Mouse (Mus musculus) forebrain, postnatal 0 days (tissue): Measurements from ENCODE around the gene Nptx1. TPM values are rescaled to one million over a fixed set of nuclear protein-coding genes. Genes with fewer than 3 reads are reported as not detected.
A peak's percentile ranks its signal among the peaks of the same experiment; 100 is the strongest.

Experiments
- ATAC-seq: fragments of 200-750 bp; cut with Nextera tagmentation; 2 replicates; pipeline ENCODE4 v1.8.0; 2017; ENCODE audit warnings: mild to moderate bottlenecking, moderate library complexity
- DNase-seq: peaks from one replicate; pipeline ENCODE4 v3.0.0-alpha.2; 2015
- H3K27ac ChIP-seq: fragments of 300-500 bp; sonication (generic); 2 replicates; pipeline ENCODE4 v1.5.1; 2014; ENCODE audit warnings: low read depth, mild to moderate bottlenecking, antibody characterized with exemption, low read length, moderate library complexity, mixed read lengths
- H3K27me3 ChIP-seq: fragments of 300-500 bp; sonication (generic); 2 replicates; pipeline ENCODE4 v1.6.1; 2014; ENCODE audit warnings: mild to moderate bottlenecking, low read length, mixed read lengths; ENCODE audit not compliant: insufficient read depth
- H3K36me3 ChIP-seq: fragments of 300-500 bp; sonication (generic); 2 replicates; pipeline ENCODE4 v1.6.1; 2014; ENCODE audit warnings: mild to moderate bottlenecking, moderate library complexity; ENCODE audit not compliant: insufficient read depth
- H3K4me1 ChIP-seq: fragments of 300-500 bp; sonication (generic); 2 replicates; pipeline ENCODE4 v1.6.1; 2014; ENCODE audit warnings: antibody characterized with exemption; ENCODE audit not compliant: insufficient read depth
- H3K4me2 ChIP-seq: fragments of 300-500 bp; sonication (generic); 2 replicates; pipeline ENCODE4 v1.6.1; 2014; ENCODE audit warnings: low read depth, mild to moderate bottlenecking, moderate library complexity
- H3K4me3 ChIP-seq: fragments of 300-500 bp; sonication (generic); 2 replicates; pipeline ENCODE4 v1.5.1; 2014; ENCODE audit warnings: low read depth, low read length, mixed read lengths
- H3K9ac ChIP-seq: fragments of 300-500 bp; sonication (generic); 2 replicates; pipeline ENCODE4 v1.6.1; 2014; ENCODE audit warnings: mild to moderate bottlenecking
- H3K9me3 ChIP-seq: fragments of 300-500 bp; sonication (generic); 2 replicates; pipeline ENCODE4 v1.6.1; 2016; ENCODE audit warnings: low read length
- CTCF ChIP-seq: sonication (generic); IDR thresholded peaks from 2 replicates; pipeline ENCODE4 v1.5.1; 2016; ENCODE audit warnings: antibody characterized with exemption, control low read depth, low read depth
- WGBS: fragments of 180-500 bp; shearing (Covaris S2); extraction: QIAGEN DNeasy Blood & Tissue Kit; methylation state at CpG from one replicate; pipeline ENCODE4 v1.1.7; 2014; 5-methylcytosine and 5-hydroxymethylcytosine counted together
- polyA plus RNA-seq: library from polyadenylated mRNA; unstranded; fragments of >200 nt; fragmentation: Nextera tagmentation; extraction: Ambion mirVana; gene quantifications from 2 replicates; pipeline ENCODE4 v1.2.1, GENCODE M21; 2015
- total RNA-seq: library from RNA; depleted of rRNA; stranded (reverse); fragments of >200 nt; gene quantifications from 2 replicates; pipeline ENCODE4 v1.2.3, GENCODE M21; 2014

The Nptx1 gene
- total and polyA plus RNA-seq, 2 experiments from 2014 or later = 6.9 to 14.2 TPM

- WGBS = 38% methylated on average over 3 of the region's 3 CpGs
- H3K9me3 ChIP-seq = no peaks in the 10 kb centered on the region
- H3K36me3 ChIP-seq = no peaks in the 10 kb centered on the region
- no peak overlapping the region for H3K4me3 ChIP-seq
- H3K4me1 ChIP-seq = peaks cover 13% of the 10 kb centered on the region
- no peak overlapping the region for H3K27ac ChIP-seq
- no peak overlapping the region for H3K4me2 ChIP-seq
- no peak for TF ChIP-seq CTCF
- DNase-seq = no peak
- peaks cover 9% of the 10 kb centered on the region; the same call in 1 of the 2 replicates for H3K27me3 ChIP-seq
- H3K9ac ChIP-seq = no peak overlapping the region
- ATAC-seq = no peak
These were observed 3.9 kb upstream of the Nptx1 start for GRCm38 (mm10) chr11:119551468-119551867.

- ATAC-seq (no peak), DNase-seq (no peak)
- no peak for TF ChIP-seq CTCF
- H3K36me3 ChIP-seq = no peaks in the 10 kb centered on the region
- H3K9me3 ChIP-seq = no peaks in the 10 kb centered on the region
- H3K4me1 ChIP-seq = peaks cover 20% of the 10 kb centered on the region
- 37% methylated on average over 10 of the region's 10 CpGs for WGBS
- H3K27ac ChIP-seq = no peak overlapping the region
- H3K27me3 ChIP-seq = peaks cover 9% of the 10 kb centered on the region; the same call in 1 of the 2 replicates
- no peak overlapping the region for H3K4me3 ChIP-seq
- no peak overlapping the region for H3K9ac ChIP-seq
- no peak overlapping the region for H3K4me2 ChIP-seq
These were observed 3.2 kb upstream of the Nptx1 start for GRCm38 (mm10) chr11:119550546-119551335.

- Histone ChIP-seq H3K9ac (peak overlapping the region; percentile 69), H3K4me2 (peak overlapping the region; percentile 99), H3K9me3 (no peaks in the 10 kb centered on the region), H3K4me1 (peaks cover 21% of the 10 kb centered on the region), H3K27ac (no peak overlapping the region), H3K4me3 (peak overlapping the region; percentile 65), H3K27me3 (peaks cover 9% of the 10 kb centered on the region; the same call in 1 of the 2 replicates), H3K36me3 (no peaks in the 10 kb centered on the region)
- no peak for TF ChIP-seq CTCF
- DNase-seq (no peak), ATAC-seq (peak; percentile 13; the same call in 1 of the 2 replicates)
- WGBS = under 1% methylated on average over 43 of the region's 43 CpGs
These were observed 1.8 kb upstream of the Nptx1 start for GRCm38 (mm10) chr11:119549371-119549811.

GRCm38 (mm10) chr11:119548741-119549370, 1.3 kb upstream of the Nptx1 start:
- H3K4me1 ChIP-seq = peaks cover 21% of the 10 kb centered on the region
- peak; percentile 42 for ATAC-seq
- H3K27me3 ChIP-seq = peaks cover 9% of the 10 kb centered on the region; the same call in 1 of the 2 replicates
- peak overlapping the region; percentile 65 for H3K4me3 ChIP-seq
- H3K4me2 ChIP-seq = peak overlapping the region; percentile 99
- no peaks in the 10 kb centered on the region for H3K36me3 ChIP-seq
- DNase-seq = no peak
- peak; percentile 32; the same call in 1 of the 2 replicates for TF ChIP-seq CTCF
- under 1% methylated on average over 37 of the region's 37 CpGs for WGBS
- no peak overlapping the region for H3K27ac ChIP-seq
- peak overlapping the region; percentile 69 for H3K9ac ChIP-seq
- H3K9me3 ChIP-seq = no peaks in the 10 kb centered on the region

GRCm38 (mm10) chr11:119547951-119548591, 518 bp upstream of the Nptx1 start:
- ATAC-seq = peak; percentile 25; the same call in 1 of the 2 replicates
- no peaks in the 10 kb centered on the region for H3K36me3 ChIP-seq
- WGBS = 2% methylated on average over 39 of the region's 39 CpGs
- H3K27me3 ChIP-seq = peaks cover 9% of the 10 kb centered on the region; the same call in 1 of the 2 replicates
- H3K27ac ChIP-seq = peak overlapping the region; percentile 15; the same call in 1 of the 2 replicates
- no peaks in the 10 kb centered on the region for H3K9me3 ChIP-seq
- peak overlapping the region; percentile 65 for H3K4me3 ChIP-seq
- DNase-seq = peak; percentile 70
- H3K4me1 ChIP-seq = peaks cover 21% of the 10 kb centered on the region
- TF ChIP-seq CTCF = peak; percentile 12; the same call in 1 of the 2 replicates
- peak overlapping the region; percentile 69 for H3K9ac ChIP-seq
- H3K4me2 ChIP-seq = peak overlapping the region; percentile 99

GRCm38 (mm10) chr11:119546496-119547182, 914 bp downstream of the Nptx1 start:
- H3K9me3 ChIP-seq = no peaks in the 10 kb centered on the region
- 2% methylated on average over 45 of the region's 46 CpGs for WGBS
- no peaks in the 10 kb centered on the region for H3K36me3 ChIP-seq
- peak overlapping the region; percentile 99 for H3K4me2 ChIP-seq
- H3K27ac ChIP-seq = no peak overlapping the region
- peaks cover 9% of the 10 kb centered on the region; the same call in 1 of the 2 replicates for H3K27me3 ChIP-seq
- no peak for DNase-seq
- TF ChIP-seq CTCF = no peak
- no peak for ATAC-seq
- H3K4me1 ChIP-seq = peaks cover 26% of the 10 kb centered on the region
- H3K4me3 ChIP-seq = peak overlapping the region; percentile 65
- peak overlapping the region; percentile 69 for H3K9ac ChIP-seq
